Mouse (Mus musculus): ENCODE measurements around the gene Rcor3. TPM values are rescaled to one million over a fixed set of nuclear protein-coding genes. Genes with fewer than 3 reads are reported as not detected.
A peak's percentile ranks its signal among the peaks of the same experiment; 100 is the strongest.

Gene Rcor3
- total and polyA plus RNA-seq, 3 experiments: 1.5 to 3.9 (median 3.1) TPM

DNA sequence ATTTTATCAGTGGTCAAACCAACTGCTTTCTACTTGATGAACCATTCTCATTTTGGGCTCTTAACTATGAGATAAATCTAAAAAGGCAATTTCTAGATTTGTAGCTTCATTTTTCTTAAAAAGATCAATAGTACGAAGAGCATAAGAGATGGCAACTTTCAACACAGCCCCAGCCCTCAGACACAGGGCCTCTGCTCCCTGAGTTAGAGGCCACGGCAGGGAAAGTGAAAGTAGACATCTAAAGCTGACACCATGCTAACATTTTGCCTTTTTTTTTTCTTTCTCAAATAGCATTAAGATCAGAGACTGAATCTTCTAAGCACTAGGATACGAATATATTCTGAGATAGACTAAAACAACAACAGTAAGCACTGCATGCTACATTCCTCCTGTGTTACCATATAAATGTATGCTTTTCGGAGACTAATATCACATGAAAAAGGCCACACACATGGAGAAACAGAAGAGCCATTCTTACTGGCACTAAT, 31.9 kb downstream of the Rcor3 start:
- no peaks in the 10 kb centered on the region for H3K79me2 ChIP-seq (replicated peaks; ENCODE audit: control insufficient read depth, extremely low read depth, insufficient read depth, poor library complexity, severe bottlenecking)
- no peak overlapping the region for H3K27ac ChIP-seq (ENCODE audit: insufficient read depth, low read depth)
- in situ Hi-C loops (cut with MboI; ENCODE audit: low pct_ligation_motif_present, low pct_unique_long_range_greater_than_20kb, low sequenced_read_pairs): no loop called here
- H3K9ac ChIP-seq (ENCODE audit: insufficient read depth, low read depth): no peak overlapping the region; the same call in 1 of the 2 replicates
- dilution Hi-C loops (cut with MboI; ENCODE audit: extremely low pct_ligation_motif_present, extremely low pct_unique_long_range_greater_than_20kb, low sequenced_read_pairs): no loop called here
- DNase-seq (ENCODE audit: extremely low read depth): no peak
- H3K36me3 ChIP-seq (replicated peaks in 1 of 2; ENCODE audit: control insufficient read depth in 1 of 2, insufficient read depth in 1 of 2, low read length in 1 of 2): peaks cover 3 to 27% of the 10 kb centered on the region in 2 experiments
- peak overlapping the region; percentile 75 for H3K4me2 ChIP-seq (ENCODE audit: insufficient read depth, low read depth, poor library complexity, severe bottlenecking)
- no peak overlapping the region for H3K4me3 ChIP-seq (replicated peaks in 1 of 3; ENCODE audit: low read depth in 2 of 3, low read length in 2 of 3, poor library complexity in 1 of 3)
- peaks cover 5 to 18% of the 10 kb centered on the region in 2 experiments for H3K4me1 ChIP-seq (ENCODE audit: control insufficient read depth in 1 of 2, insufficient read depth in 2 of 2)
- H3K27me3 ChIP-seq (replicated peaks): no peaks in the 10 kb centered on the region
- TF ChIP-seq ZNF384 (IDR thresholded peaks at IDR 0.05; ENCODE audit: low read depth, low read length) (peak; percentile 64), UBTF (IDR thresholded peaks at IDR 0.05; ENCODE audit: low read depth, low read length) (no peak)
- no peaks in the 10 kb centered on the region for H3K9me3 ChIP-seq (replicated peaks; ENCODE audit: low read length)

DNA sequence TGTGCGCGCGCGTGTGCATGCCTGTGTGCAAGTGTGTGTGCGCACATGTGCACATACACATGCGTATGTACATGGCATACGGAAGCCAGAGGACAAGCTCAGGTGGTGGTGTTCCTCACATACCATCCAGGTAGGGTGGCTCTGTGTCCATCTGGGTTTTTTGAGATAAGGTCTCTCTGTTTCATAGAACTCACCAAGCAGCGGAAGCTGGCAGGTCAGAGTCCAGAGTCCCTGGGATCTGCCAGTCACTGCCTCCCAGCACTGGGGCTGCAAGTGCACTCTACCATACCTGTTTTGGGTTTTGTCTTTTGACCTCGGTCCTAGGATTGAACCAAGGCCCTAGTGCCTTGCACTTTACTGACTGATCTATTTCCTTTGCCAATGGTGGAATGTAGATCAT, 33.8 kb downstream of the Rcor3 start:
- in situ Hi-C loops (cut with MboI; ENCODE audit: low pct_ligation_motif_present, low pct_unique_long_range_greater_than_20kb, low sequenced_read_pairs): no loop called here
- TF ChIP-seq SIN3A (IDR thresholded peaks at IDR 0.05; ENCODE audit: low read length) (no peak), E2F4 (IDR thresholded peaks at IDR 0.05; ENCODE audit: insufficient replicate concordance, low read depth, low read length) (no peak), MAX (IDR thresholded peaks at IDR 0.05; ENCODE audit: low read length) (no peak), MAZ (IDR thresholded peaks at IDR 0.05; ENCODE audit: low read depth, low read length) (no peak), MXI1 (IDR thresholded peaks at IDR 0.05; ENCODE audit: low read depth, low read length) (no peak), CHD1 (IDR thresholded peaks at IDR 0.05; ENCODE audit: low read depth, low read length) (no peak), RCOR1 (conservative IDR thresholded peaks at IDR 0.05; ENCODE audit: low read depth, low read length) (no peak), TBP (conservative IDR thresholded peaks at IDR 0.05; ENCODE audit: low read depth, low read length) (no peak), HCFC1 (IDR thresholded peaks at IDR 0.05; ENCODE audit: low read depth, low read length) (no peak), BHLHE40 (IDR thresholded peaks at IDR 0.05; ENCODE audit: low read depth, low read length) (no peak), EP300 (IDR thresholded peaks at IDR 0.05; ENCODE audit: low read length) (no peak), ZNF384 (IDR thresholded peaks at IDR 0.05; ENCODE audit: low read depth, low read length) (no peak), POLR2A (IDR thresholded peaks at IDR 0.05; ENCODE audit: low read depth, low read length) (no peak)
- Histone ChIP-seq H3K4me2 (ENCODE audit: insufficient read depth, low read depth, poor library complexity, severe bottlenecking) (no peak overlapping the region), H3K9me3 (replicated peaks; ENCODE audit: low read length) (no peaks in the 10 kb centered on the region), H3K27me3 (replicated peaks) (no peaks in the 10 kb centered on the region), H3K4me1 (ENCODE audit: control insufficient read depth in 1 of 2, insufficient read depth in 2 of 2) (peaks cover 5 to 18% of the 10 kb centered on the region in 2 experiments), H3K27ac (ENCODE audit: insufficient read depth, low read depth) (no peak overlapping the region), H3K9ac (ENCODE audit: insufficient read depth, low read depth) (no peak overlapping the region), H3K4me3 (replicated peaks in 1 of 3; ENCODE audit: low read depth in 2 of 3, low read length in 2 of 3, poor library complexity in 1 of 3) (no peak overlapping the region), H3K36me3 (replicated peaks in 1 of 2; ENCODE audit: control insufficient read depth in 1 of 2, insufficient read depth in 1 of 2, low read length in 1 of 2) (peaks cover 5 to 24% of the 10 kb centered on the region in 2 experiments), H3K79me2 (replicated peaks; ENCODE audit: control insufficient read depth, extremely low read depth, insufficient read depth, poor library complexity, severe bottlenecking) (no peaks in the 10 kb centered on the region)
- dilution Hi-C loops (cut with MboI; ENCODE audit: extremely low pct_ligation_motif_present, extremely low pct_unique_long_range_greater_than_20kb, low sequenced_read_pairs): no loop called here
- DNase-seq (ENCODE audit: extremely low read depth): no peak

DNA sequence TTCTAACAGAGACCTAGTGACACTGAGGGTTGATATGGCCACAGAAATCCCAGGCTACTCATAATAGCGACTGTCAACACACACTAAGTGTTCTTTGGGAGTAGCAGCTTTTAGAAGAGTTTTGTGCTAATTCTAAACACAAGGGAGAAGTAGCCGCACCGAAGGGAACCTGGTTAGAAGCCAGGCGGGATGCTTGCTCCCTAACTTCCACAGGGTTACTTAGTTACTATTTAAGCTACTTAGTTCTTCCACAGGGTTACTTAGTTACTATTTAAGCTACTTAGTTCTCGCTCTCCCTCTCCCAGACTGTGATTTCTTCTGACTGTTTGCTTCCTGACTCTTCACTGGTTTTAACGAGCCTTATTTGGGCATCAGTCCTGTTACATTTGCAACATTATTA, 34.7 kb downstream of the Rcor3 start:
- dilution Hi-C loops (cut with MboI; ENCODE audit: extremely low pct_ligation_motif_present, extremely low pct_unique_long_range_greater_than_20kb, low sequenced_read_pairs) (no loop called here), in situ Hi-C loops (cut with MboI; ENCODE audit: low pct_ligation_motif_present, low pct_unique_long_range_greater_than_20kb, low sequenced_read_pairs) (no loop called here)
- H3K27me3 ChIP-seq (replicated peaks): no peaks in the 10 kb centered on the region
- no peaks in the 10 kb centered on the region for H3K9me3 ChIP-seq (replicated peaks; ENCODE audit: low read length)
- TF ChIP-seq IRF4 (IDR thresholded peaks at IDR 0.05; ENCODE audit: low read depth, low read length) (no peak), SMC3 (IDR thresholded peaks at IDR 0.05; ENCODE audit: low read depth, low read length) (no peak)
- H3K4me2 ChIP-seq (ENCODE audit: insufficient read depth, low read depth, poor library complexity, severe bottlenecking): no peak overlapping the region
- H3K9ac ChIP-seq (ENCODE audit: insufficient read depth, low read depth): no peak overlapping the region
- H3K4me1 ChIP-seq (ENCODE audit: control insufficient read depth in 1 of 2, insufficient read depth in 2 of 2): peaks cover 5 to 18% of the 10 kb centered on the region in 2 experiments
- H3K4me3 ChIP-seq (replicated peaks in 1 of 3; ENCODE audit: low read depth in 2 of 3, low read length in 2 of 3, poor library complexity in 1 of 3): no peak overlapping the region
- no peak for DNase-seq (ENCODE audit: extremely low read depth)
- peaks cover 5 to 24% of the 10 kb centered on the region in 2 experiments for H3K36me3 ChIP-seq (replicated peaks in 1 of 2; ENCODE audit: control insufficient read depth in 1 of 2, insufficient read depth in 1 of 2, low read length in 1 of 2)
- no peak overlapping the region for H3K27ac ChIP-seq (ENCODE audit: insufficient read depth, low read depth)
- H3K79me2 ChIP-seq (replicated peaks; ENCODE audit: control insufficient read depth, extremely low read depth, insufficient read depth, poor library complexity, severe bottlenecking): no peaks in the 10 kb centered on the region

Data from CH12.LX (cell line).